Mouse (Mus musculus): ENCODE measurements around the gene AI661453. TPM values are rescaled to one million over a fixed set of nuclear protein-coding genes. Genes with fewer than 3 reads are reported as not detected.

AI661453 gene
- polyA plus RNA-seq (2017; shearing (Covaris generic)): not detected

DNA sequence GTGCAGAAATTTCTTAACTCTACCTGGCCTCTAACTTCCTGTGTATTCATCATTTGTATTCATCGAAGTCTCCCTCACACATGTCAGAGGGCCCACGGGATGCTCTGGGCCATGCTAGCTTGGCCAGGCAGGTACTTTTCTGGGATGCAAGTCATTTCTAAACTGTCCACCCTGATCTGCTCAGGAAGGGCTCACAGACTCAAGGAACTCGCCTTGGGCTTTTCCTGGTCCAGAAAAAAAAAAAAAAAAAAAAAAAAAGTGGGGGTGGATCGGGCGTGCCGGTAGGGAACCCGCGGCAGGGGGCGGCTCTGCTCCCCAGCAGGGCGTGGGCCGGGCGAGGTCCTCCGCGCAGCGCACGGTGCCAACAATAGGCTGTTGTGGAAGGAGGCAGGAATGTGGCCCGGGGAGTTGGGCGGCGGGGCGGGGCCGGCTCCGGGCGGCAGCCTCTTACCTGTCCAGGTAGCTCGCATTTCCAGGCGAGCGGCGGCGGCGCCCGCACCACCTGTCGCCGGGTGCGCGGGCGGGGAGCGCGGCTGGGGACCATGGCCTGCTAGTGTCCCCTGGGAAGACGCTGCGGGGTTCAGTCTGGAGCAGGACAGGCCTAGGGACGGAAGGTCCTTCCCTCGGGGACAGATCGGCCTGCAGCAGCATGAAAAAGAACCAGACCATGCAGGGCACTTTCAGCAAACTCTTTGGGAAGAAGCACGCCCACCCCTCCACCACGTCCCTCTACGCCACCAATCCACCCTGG lies at the start of gene AI661453:
AI661453 (plus strand) TSS at position 460 of the 751 bp plus-strand sequence.

DNA sequence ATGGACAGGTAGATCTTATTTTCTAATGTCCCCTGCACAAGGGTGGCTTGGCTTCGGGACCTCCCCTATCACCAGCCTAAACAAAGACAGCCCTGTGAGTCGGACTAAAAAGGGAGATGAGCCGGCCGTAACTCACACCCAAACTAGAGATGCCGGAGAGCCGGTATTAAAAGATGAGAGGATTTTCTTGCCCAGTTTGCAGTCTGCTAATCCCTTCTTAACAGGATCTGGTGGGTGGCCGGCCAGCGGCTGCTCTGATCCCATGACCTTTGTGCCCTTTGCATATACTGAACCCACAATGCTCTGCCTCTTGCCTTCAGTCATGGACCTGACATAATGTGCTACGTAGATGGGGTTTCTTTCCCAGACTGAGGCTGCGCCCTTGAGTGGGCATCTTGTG lies 36.0 kb upstream of the AI661453 start, which contains the start of gene Guca1a:
Guca1a (minus strand) TSS at position 134 of the 400 bp plus-strand sequence.

DNA sequence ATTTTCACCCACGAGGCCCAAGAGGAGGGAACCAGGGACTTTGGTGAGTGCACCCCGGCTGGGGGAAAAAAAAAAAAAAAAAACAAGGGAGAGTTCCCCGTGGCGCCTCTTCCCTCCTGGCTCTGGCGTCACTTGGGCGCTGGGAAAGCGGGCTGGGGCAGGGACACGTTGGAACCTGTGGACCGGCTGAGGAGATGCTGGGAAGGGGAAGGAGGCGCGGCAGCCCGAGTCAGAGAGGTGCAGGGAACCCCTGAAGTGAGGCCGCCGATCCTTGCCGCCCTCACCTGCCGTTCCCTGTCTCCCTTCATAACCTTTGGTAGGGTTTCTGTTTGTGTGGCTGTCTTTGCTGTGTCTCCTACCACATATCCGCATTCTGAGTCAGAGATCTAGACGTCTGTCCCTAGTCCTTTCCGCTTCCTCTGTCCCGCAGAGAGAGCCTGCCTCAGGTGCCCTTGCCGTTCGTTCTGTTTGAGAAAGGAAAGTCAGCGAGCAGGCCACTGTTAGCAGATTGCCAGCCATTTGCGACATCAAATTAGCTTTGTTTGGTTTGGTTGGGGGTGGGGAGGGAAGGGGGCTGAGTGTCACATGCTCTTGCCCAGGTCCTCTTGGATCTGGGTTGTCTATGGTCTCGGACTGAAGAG lies 612 bp downstream of the AI661453 start, which contains the start of gene 1700001C19Rik:
1700001C19Rik (minus strand) TSS at position 470 of the 641 bp plus-strand sequence.

DNA sequence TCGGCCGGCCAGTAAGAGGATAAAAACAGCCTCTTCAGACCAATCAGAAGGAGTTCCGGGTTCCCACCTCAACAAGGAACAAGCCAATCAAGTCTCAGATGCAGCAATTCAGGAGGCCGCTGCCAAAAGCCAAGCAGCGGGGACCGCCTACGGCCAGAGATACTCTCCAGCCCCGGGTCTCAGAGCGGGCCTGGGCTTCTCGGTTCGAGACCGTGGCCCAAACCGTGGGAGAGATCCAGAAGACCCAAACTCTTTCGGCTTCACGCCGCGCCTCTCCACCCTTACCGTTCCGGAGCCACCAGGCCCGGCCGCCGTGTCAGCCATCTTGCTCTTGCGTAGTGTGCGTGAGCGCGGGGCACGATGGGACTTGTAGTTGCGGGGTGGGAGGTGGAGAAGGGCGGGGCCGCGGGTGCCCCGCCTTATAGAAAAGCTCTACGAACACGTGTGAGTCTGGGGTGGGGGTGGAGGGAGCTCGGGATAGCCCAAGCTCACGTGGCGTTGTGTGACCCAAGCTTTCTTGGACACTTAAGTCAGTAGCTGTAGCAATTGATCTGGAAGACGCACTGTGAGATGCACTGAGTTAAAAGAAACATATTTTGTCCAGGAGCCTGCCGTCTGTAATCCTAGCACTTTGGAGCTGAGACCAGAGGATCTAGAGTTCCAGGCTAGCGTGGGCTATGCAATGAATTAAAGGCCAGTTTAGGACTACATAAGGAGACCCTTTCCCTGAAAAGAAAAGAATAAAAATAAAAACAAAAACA lies 65.7 kb downstream of the AI661453 start, which contains the start of gene Taf8:
Taf8 (minus strand) TSS at position 347 of the 761 bp plus-strand sequence.

DNA sequence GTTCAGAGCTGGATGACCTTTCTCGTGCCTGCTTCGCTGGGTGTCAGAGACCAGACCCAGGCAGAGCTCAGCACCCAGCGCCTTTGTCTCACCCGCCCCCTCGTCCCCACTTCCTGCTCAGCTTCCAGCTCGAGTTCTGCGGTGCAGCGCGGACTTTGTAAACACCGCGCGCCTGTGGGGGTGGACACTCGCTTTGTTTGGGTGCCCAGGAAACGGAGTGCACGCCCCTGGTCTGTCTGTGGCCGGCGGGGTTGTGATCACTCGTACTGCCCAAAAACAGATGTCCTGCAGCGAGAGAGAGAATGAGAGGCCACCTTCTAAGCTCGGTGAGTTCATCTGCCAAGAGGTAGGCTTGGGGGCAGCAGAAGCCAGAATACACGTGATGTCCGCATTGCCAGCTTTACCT lies 68.5 kb downstream of the AI661453 start, which contains the start of gene Ccnd3:
Ccnd3 (plus strand) TSS at position 111 of the 406 bp plus-strand sequence.

Other genes with a start within 250 kb of the AI661453 start
- 42.8 TPM for gene Mrps10, start 67.7 kb upstream of the AI661453 start, polyA plus RNA-seq (2017; shearing (Covaris generic))
- 2.2 TPM for gene Guca1b, start 51.2 kb upstream of the AI661453 start, polyA plus RNA-seq (2017; shearing (Covaris generic))
- gene Guca1a, start 36.0 kb upstream of the AI661453 start, polyA plus RNA-seq (2017; shearing (Covaris generic)): not detected
- not detected for gene 1700001C19Rik, start 761 bp downstream of the AI661453 start, polyA plus RNA-seq (2017; shearing (Covaris generic))
- 56.7 TPM for gene Taf8, start 65.7 kb downstream of the AI661453 start, polyA plus RNA-seq (2017; shearing (Covaris generic))
- gene Ccnd3, start 68.4 kb downstream of the AI661453 start, polyA plus RNA-seq (2017; shearing (Covaris generic)): 273 TPM
- gene Bysl, start 174.9 kb downstream of the AI661453 start, polyA plus RNA-seq (2017; shearing (Covaris generic)): 19.4 TPM
- 44.2 TPM for gene Med20, start 175.0 kb downstream of the AI661453 start, polyA plus RNA-seq (2017; shearing (Covaris generic))
- gene Gm20517, start 175.0 kb downstream of the AI661453 start, polyA plus RNA-seq (2017; shearing (Covaris generic)): 0.75 TPM
- 0.32 TPM for gene Usp49, start 194.1 kb downstream of the AI661453 start, polyA plus RNA-seq (2017; shearing (Covaris generic))